Mouse (Mus musculus) liver, adult 2 months (tissue): ENCODE data around the gene Oscar.

Experiments used
- CTCF ChIP-seq: fragments of 200-500 bp; IDR thresholded peaks from 2 replicates; pipeline ENCODE4 v1.5.1; 2011; ENCODE audit warnings: low read depth, low read length, control low read depth
- POLR2A ChIP-seq: fragments of 200-500 bp; IDR thresholded peaks from 2 replicates; pipeline ENCODE4 v1.6.1; 2011; ENCODE audit warnings: low read length, control low read depth; ENCODE audit not compliant: insufficient read depth; ENCODE audit errors: extremely low read depth

GRCm38 (mm10) chr7:3571847-3572246 is 44.1 kb downstream of the Oscar start:
- TF ChIP-seq POLR2A (no peak), CTCF (no peak)
